Mouse (Mus musculus) E14TG2a.4 (cell line): Measurements from ENCODE around the gene 1700013G24Rik.

ENCODE experiments used
- H3K27me3 ChIP-seq: 2 replicates; pipeline ENCODE4 v1.6.1; 2014; ENCODE audit warnings: low read length, control low read depth; ENCODE audit not compliant: insufficient read depth
- H3K36me3 ChIP-seq: 2 replicates; pipeline ENCODE4 v1.6.1; 2014; ENCODE audit warnings: low read length, control low read depth; ENCODE audit not compliant: insufficient read depth
- H3K4me1 ChIP-seq: replicated peaks from 2 replicates; pipeline ENCODE4 v1.6.1; 2014; ENCODE audit warnings: low read depth, low read length, control low read depth
- H3K4me3 ChIP-seq: replicated peaks from 2 replicates; pipeline ENCODE4 v1.5.1; 2014; ENCODE audit warnings: mild to moderate bottlenecking, low read length
- H3K9me3 ChIP-seq: 2 replicates; pipeline ENCODE4 v1.6.1; 2014; ENCODE audit warnings: low read length, control low read depth
- CTCF ChIP-seq: conservative IDR thresholded peaks from 2 replicates; pipeline ENCODE4 v1.5.1; 2014; ENCODE audit warnings: low read length
- NANOG ChIP-seq: IDR thresholded peaks from 2 replicates; pipeline ENCODE4 v1.6.1; 2014; ENCODE audit warnings: borderline replicate concordance, low read length, mixed read lengths
- POU5F1 ChIP-seq: IDR thresholded peaks from 2 replicates; pipeline ENCODE4 v1.6.1; 2014; ENCODE audit warnings: low read length, borderline replicate concordance

1700013G24Rik gene

DNA sequence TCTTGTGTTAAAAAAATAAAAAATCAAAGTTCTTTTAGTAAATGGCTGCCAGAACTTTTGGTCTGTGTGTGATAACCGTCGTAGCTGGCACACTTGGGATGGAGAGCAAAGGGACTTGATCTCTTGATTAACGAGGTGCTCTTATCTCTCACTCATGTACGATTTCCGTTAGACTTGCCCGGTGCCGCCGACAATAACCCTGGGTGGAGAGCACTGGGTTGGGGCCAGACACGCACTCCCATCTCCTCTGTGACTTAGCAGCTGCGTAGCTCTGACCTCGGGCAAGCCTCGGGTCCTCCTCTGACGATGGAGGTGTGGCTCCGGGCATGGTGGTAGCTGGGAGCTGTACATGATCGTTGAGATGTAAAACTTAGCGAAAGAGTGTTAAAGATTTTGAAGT, 30.8 kb downstream of the 1700013G24Rik start:
- Histone ChIP-seq H3K4me3 (no peak overlapping the region), H3K36me3 (peaks cover 47% of the 10 kb centered on the region), H3K27me3 (no peaks in the 10 kb centered on the region), H3K9me3 (no peaks in the 10 kb centered on the region), H3K4me1 (peaks cover 98% of the 10 kb centered on the region)
- no peak for TF ChIP-seq NANOG
- TF ChIP-seq POU5F1: no peak
- no peak for TF ChIP-seq CTCF

- peaks cover 98% of the 10 kb centered on the region for H3K4me1 ChIP-seq
- peaks cover 41% of the 10 kb centered on the region for H3K36me3 ChIP-seq
- H3K27me3 ChIP-seq: no peaks in the 10 kb centered on the region
- TF ChIP-seq POU5F1 (no peak), NANOG (no peak), CTCF (no peak)
- H3K9me3 ChIP-seq: no peaks in the 10 kb centered on the region
- no peak overlapping the region for H3K4me3 ChIP-seq
Measured at GRCm38 (mm10) chr4:137484586-137484985, 31.5 kb downstream of the 1700013G24Rik start.

GRCm38 (mm10) chr4:137485258-137485960, 32.3 kb downstream of the 1700013G24Rik start:
- Histone ChIP-seq H3K4me3 (0 out of 2 replicates have a peak overlapping the region, but pooled peaks have one; percentile 17), H3K36me3 (peaks cover 47% of the 10 kb centered on the region), H3K9me3 (no peaks in the 10 kb centered on the region), H3K4me1 (peaks cover 98% of the 10 kb centered on the region), H3K27me3 (no peaks in the 10 kb centered on the region)
- no peak for TF ChIP-seq NANOG
- no peak for TF ChIP-seq POU5F1
- TF ChIP-seq CTCF: no peak

- TF ChIP-seq NANOG: no peak
- peaks cover 45% of the 10 kb centered on the region for H3K36me3 ChIP-seq
- H3K4me1 ChIP-seq: peaks cover 94% of the 10 kb centered on the region
- H3K4me3 ChIP-seq: 0 out of 2 replicates have a peak overlapping the region, but pooled peaks have one; percentile 17
- H3K27me3 ChIP-seq: no peaks in the 10 kb centered on the region
- no peaks in the 10 kb centered on the region for H3K9me3 ChIP-seq
Measured at GRCm38 (mm10) chr4:137486081-137487014, 33.3 kb downstream of the 1700013G24Rik start.

DNA sequence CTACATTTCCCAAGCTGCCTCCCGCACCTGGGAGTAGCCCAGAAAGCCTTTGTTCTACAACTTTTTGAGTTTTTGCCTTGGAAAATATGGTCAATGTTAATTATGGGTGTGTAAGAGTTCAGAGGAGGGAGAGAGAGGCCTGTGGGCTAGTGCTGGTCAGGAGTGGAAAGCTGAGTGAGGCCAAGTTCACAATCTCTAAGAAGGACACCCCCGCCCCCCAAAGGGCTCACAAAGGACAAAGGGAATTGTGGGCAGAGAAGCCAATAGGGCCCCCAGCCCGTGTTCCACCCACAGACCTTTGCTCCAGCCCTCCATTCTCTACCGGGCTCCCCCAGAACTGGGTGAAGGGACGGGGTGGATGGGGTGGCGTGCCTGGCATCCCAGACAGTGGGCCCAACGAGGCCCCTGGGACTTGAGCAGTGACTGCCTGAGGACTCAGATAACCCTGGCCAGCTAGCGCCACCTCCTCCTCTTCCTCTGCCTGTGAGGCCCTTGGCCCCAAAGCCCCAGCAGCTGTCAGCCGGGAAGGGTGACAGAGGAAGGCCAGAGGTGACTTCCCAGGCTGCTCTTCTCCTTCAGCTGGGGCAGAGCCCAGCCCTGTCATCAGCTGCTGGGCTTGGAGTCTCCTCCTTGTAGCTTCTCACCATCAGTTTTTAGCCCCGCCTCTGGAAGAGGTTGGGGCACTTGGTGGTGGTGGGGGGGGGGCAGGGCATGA, 34.4 kb downstream of the 1700013G24Rik start:
- Histone ChIP-seq H3K4me1 (peaks cover 90% of the 10 kb centered on the region), H3K36me3 (peaks cover 48% of the 10 kb centered on the region), H3K27me3 (no peaks in the 10 kb centered on the region), H3K4me3 (peak overlapping the region; percentile 57), H3K9me3 (no peaks in the 10 kb centered on the region)
- TF ChIP-seq NANOG (no peak), CTCF (no peak), POU5F1 (no peak)

DNA sequence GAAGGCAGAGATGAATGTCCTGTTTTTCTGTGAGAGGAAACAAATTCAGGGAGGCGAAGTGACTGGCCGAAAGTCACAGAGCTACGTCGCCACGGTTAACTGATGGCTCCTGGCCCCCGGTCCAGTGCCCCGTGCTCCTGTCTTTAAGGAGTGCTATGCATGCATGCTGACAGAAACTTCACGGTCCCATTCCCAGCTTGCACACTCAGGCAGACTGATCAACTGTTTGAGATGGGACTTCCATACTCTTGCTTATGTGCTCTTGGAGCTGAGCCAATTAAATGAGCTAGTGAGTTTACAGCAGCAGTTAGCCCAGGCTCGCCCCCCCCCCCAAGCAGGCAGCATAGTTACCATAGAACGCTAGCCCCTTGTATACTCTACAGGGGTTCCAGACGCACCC, 35.0 kb downstream of the 1700013G24Rik start:
- Histone ChIP-seq H3K4me1 (peaks cover 91% of the 10 kb centered on the region), H3K27me3 (no peaks in the 10 kb centered on the region), H3K9me3 (no peaks in the 10 kb centered on the region), H3K4me3 (peak overlapping the region; percentile 57), H3K36me3 (peaks cover 49% of the 10 kb centered on the region)
- TF ChIP-seq POU5F1 (no peak), NANOG (no peak), CTCF (no peak)

- Histone ChIP-seq H3K27me3 (no peaks in the 10 kb centered on the region), H3K9me3 (no peaks in the 10 kb centered on the region), H3K36me3 (peaks cover 56% of the 10 kb centered on the region), H3K4me1 (peaks cover 91% of the 10 kb centered on the region), H3K4me3 (peak overlapping the region; percentile 57)
- TF ChIP-seq POU5F1: no peak
- peak; percentile 24 for TF ChIP-seq CTCF
Measured at GRCm38 (mm10) chr4:137488571-137489303, 35.7 kb downstream of the 1700013G24Rik start.
